Mouse (Mus musculus) heart, embryonic 14.5 days (tissue): ENCODE measurements around the gene Wdr83. TPM values are rescaled to one million over a fixed set of nuclear protein-coding genes. Genes with fewer than 3 reads are reported as not detected.

Experiments used
- ATAC-seq: fragments of 200-750 bp; cut with Nextera tagmentation; 2 replicates; pipeline ENCODE4 v1.8.0; 2017; ENCODE audit warnings: low read depth, moderate TSS enrichment; ENCODE audit not compliant: insufficient number of reproducible peaks, insufficient read depth, low FRiP score
- H3K27ac ChIP-seq, 2 experiments: fragments of 200-500 bp in 1 of 2; fragments of 300-500 bp in 1 of 2; sonication (generic) in 1 of 2; replicated peaks in 1 of 2; 2 replicates each; pipeline ENCODE4 v1.5.1; 2012 to 2014; ENCODE audit warnings: low read depth in 2 of 2, low read length in 2 of 2, control low read depth in 1 of 2, mild to moderate bottlenecking in 1 of 2, mixed read lengths in 1 of 2; ENCODE audit not compliant: control insufficient read depth in 1 of 2, insufficient read depth in 1 of 2
- H3K27me3 ChIP-seq: fragments of 300-500 bp; sonication (generic); 2 replicates; pipeline ENCODE4 v1.6.1; 2014; ENCODE audit warnings: mild to moderate bottlenecking, low read length, control low read depth; ENCODE audit not compliant: control insufficient read depth, insufficient read depth
- H3K36me3 ChIP-seq: fragments of 300-500 bp; sonication (generic); 2 replicates; pipeline ENCODE4 v1.6.1; 2014; ENCODE audit warnings: mild to moderate bottlenecking, control low read depth, low read length, mixed read lengths; ENCODE audit not compliant: control insufficient read depth, insufficient read depth
- H3K4me1 ChIP-seq, 2 experiments: fragments of 200-500 bp in 1 of 2; fragments of 300-500 bp in 1 of 2; sonication (generic) in 1 of 2; 2 replicates each; pipeline ENCODE4 v1.6.1; 2012 to 2014; ENCODE audit warnings: low read length in 2 of 2, control low read depth in 1 of 2, mixed read lengths in 1 of 2; ENCODE audit not compliant: control insufficient read depth in 2 of 2, insufficient read depth in 2 of 2
- H3K4me2 ChIP-seq: fragments of 300-500 bp; sonication (generic); 2 replicates; pipeline ENCODE4 v1.6.1; 2014; ENCODE audit warnings: mild to moderate bottlenecking, low read length
- H3K4me3 ChIP-seq, 2 experiments: fragments of 200-500 bp in 1 of 2; fragments of 300-500 bp in 1 of 2; sonication (generic) in 1 of 2; 2 replicates each; pipeline ENCODE4 v1.5.1; 2012 to 2014; ENCODE audit warnings: low read length in 2 of 2, mild to moderate bottlenecking in 2 of 2, control low read depth in 1 of 2, low read depth in 1 of 2, moderate library complexity in 1 of 2; ENCODE audit not compliant: control insufficient read depth in 1 of 2, insufficient read depth in 1 of 2
- H3K9ac ChIP-seq: fragments of 300-500 bp; sonication (generic); 2 replicates; pipeline ENCODE4 v1.6.1; 2014; ENCODE audit warnings: mild to moderate bottlenecking, low read length
- H3K9me3 ChIP-seq: fragments of 300-500 bp; sonication (generic); 2 replicates; pipeline ENCODE4 v1.6.1; 2016; ENCODE audit warnings: low read length, control low read depth; ENCODE audit not compliant: control insufficient read depth
- WGBS: fragments of 180-500 bp; shearing (Covaris S2); extraction: QIAGEN DNeasy Blood & Tissue Kit; methylation state at CpG from one replicate; pipeline ENCODE4 v1.1.7; 2014; 5-methylcytosine and 5-hydroxymethylcytosine counted together
- polyA plus RNA-seq: library from polyadenylated mRNA; unstranded; fragments of >200 nt; fragmentation: Nextera tagmentation; extraction: Ambion mirVana; gene quantifications from 2 replicates; pipeline ENCODE4 v1.2.1, GENCODE M21; 2014

The Wdr83 gene
- polyA plus RNA-seq, 1 experiment from 2014 or later, result 43.0 TPM

- H3K4me3 ChIP-seq, result peak overlapping the region in 1 of 2 experiments; percentile 95; a peak in 3 of 4 replicates
- 0 out of 2 replicates have a peak overlapping the region, but pooled peaks have one; percentile 92 for H3K9ac ChIP-seq
- WGBS, result 84% methylated on average over 5 of the region's 5 CpGs
- H3K27ac ChIP-seq, result peak overlapping the region; percentile 25 to 90; a peak in 3 of 4 replicates
- H3K9me3 ChIP-seq, result no peaks in the 10 kb centered on the region
- peaks cover 5 to 8% of the 10 kb centered on the region in 2 experiments for H3K4me1 ChIP-seq
- H3K27me3 ChIP-seq, result no peaks in the 10 kb centered on the region
- ATAC-seq, result no peak
- H3K36me3 ChIP-seq, result peaks cover 39% of the 10 kb centered on the region
- H3K4me2 ChIP-seq, result peak overlapping the region; percentile 86
These were observed 10.1 kb downstream of the Wdr83 start for GRCm38 (mm10) chr8:85071041-85071440.

DNA sequence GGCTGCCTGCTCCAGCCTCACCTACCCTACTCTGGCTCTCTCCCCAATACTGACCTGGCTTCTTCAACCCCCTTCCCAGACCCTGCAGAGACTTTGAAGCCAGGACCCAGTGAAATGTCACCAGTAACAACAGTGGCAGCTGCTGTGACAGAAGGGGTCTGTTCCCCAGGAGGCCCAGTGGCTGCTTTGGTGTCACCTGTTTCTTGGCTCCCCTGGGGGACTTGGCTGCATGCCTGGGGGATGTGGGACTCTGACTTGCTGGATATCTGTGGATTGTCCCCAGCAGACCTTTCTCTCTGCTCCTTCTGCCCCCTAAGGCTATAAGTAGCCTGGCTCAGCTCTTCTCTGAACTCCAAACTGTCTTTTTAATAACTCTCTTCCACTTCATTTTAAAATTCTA lies 13.1 kb downstream of the Wdr83 start, which contains the start of gene Gm5741:
Gene Gm5741 (minus strand): TSS at position 1 of the 400 bp plus-strand sequence.
- Histone ChIP-seq H3K4me1 (peaks cover 5 to 8% of the 10 kb centered on the region in 2 experiments), H3K9ac (no peak within 1 kb of the TSS), H3K9me3 (no peaks in the 10 kb centered on the region), H3K4me3 (no peak within 1 kb of the TSS), H3K27me3 (no peaks in the 10 kb centered on the region), H3K36me3 (peaks cover 16% of the 10 kb centered on the region), H3K27ac (no peak within 1 kb of the TSS), H3K4me2 (no peak within 1 kb of the TSS)
- no peak for ATAC-seq

DNA sequence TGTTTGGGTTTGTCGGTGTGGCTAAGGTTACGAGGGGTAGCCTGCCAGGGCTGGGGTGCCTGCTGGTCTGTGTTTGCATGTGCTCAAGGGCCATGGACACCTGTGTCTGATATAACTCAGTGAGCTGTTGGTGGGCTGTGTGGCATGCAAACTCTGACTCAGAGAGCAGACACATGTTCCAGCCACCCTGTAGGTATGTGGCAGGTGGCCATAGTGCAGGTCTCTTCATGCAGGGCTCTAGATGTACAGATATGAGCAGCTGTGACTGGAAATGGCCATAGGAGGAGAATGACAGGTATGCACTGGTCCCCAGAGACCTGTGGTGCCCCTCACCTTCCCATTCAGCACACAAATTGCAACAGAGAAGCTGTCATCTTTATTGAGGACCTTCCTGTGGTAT lies 14.0 kb downstream of the Wdr83 start:
- H3K9me3 ChIP-seq, result no peaks in the 10 kb centered on the region
- H3K27me3 ChIP-seq, result no peaks in the 10 kb centered on the region
- no peak overlapping the region for H3K4me3 ChIP-seq
- no peak overlapping the region for H3K27ac ChIP-seq
- H3K9ac ChIP-seq, result no peak overlapping the region
- ATAC-seq, result no peak
- H3K36me3 ChIP-seq, result peaks cover 21% of the 10 kb centered on the region
- H3K4me2 ChIP-seq, result no peak overlapping the region
- WGBS, result 94% methylated on average over 2 of the region's 2 CpGs
- H3K4me1 ChIP-seq, result peaks cover under 1 to 2% of the 10 kb centered on the region in 2 experiments; a peak in 3 of 4 replicates

DNA sequence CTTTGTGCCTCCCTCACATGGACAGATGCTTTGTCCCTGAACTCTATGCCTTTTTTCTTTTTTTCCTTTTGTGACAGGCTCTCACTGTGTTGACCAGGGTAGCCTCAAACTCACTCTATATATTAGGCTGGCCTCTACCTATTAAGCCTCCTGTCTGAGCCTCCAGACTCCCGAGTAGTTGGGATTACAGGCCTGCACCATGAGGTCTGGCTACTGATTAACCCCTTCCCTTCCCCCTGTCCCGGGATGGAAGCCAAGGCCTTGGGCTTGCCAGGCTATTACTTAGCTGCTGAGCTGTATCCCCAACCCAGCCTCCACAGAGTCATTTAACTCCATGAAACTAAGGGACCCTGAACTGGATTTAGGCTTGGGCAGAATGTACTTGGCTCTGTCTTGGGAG lies 15.9 kb downstream of the Wdr83 start:
- Histone ChIP-seq H3K9ac (no peak overlapping the region), H3K27me3 (no peaks in the 10 kb centered on the region), H3K4me3 (no peak overlapping the region), H3K36me3 (peaks cover 22% of the 10 kb centered on the region), H3K4me1 (peaks cover 3 to 7% of the 10 kb centered on the region in 2 experiments; a peak in 3 of 4 replicates), H3K4me2 (no peak overlapping the region), H3K9me3 (no peaks in the 10 kb centered on the region), H3K27ac (no peak overlapping the region)
- no peak for ATAC-seq
- 35% methylated on average over 2 of the region's 2 CpGs for WGBS

GRCm38 (mm10) chr8:85062603-85063002 lies 18.5 kb downstream of the Wdr83 start:
- ATAC-seq, result no peak
- 94% methylated on average over 4 of the region's 4 CpGs for WGBS
- H3K27me3 ChIP-seq, result no peaks in the 10 kb centered on the region

DNA sequence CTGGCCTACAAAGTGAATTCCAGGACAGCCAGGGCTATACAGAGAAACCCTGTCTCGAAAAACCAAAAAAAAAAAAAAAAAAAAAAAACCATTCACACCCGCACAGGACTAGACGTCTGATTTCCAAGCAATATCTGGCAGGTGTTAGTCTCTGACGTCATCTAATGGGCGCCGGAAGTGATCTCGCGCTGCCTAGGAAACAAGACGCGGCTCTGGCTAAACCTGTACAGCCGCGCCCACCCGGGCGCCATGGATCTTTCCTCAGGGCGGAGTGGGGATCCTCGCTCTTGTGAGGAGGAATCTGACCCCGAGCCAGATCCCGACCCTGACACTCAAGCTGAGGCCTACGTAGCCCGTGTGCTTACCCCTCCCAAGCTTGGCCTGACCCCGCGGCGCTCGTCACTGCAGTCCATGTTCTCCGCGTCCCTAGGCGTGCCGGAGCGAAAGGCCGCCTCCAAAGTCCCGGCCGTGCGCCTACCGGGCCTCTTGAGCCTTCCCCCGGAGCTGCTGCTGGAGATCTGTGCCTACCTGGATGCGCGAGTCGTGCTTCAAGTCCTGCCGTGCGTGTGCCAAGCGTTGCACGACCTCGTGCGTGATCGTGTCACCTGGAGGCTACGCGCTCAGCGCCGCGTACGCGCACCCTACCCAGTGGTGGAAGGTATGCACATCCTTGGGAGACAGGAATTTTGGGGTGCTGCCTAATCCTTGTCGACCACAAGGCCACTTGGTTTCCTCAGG lies 21.1 kb downstream of the Wdr83 start, which contains the start of gene Fbxw9:
Gene Fbxw9 (plus strand): TSS at position 177 of the 738 bp plus-strand sequence.
- peak within 1 kb of the TSS; percentile 80 for H3K9ac ChIP-seq
- no peaks in the 10 kb centered on the region for H3K9me3 ChIP-seq
- WGBS, result under 1% methylated on average over 52 of the region's 53 CpGs
- peak within 1 kb of the TSS; percentile 90 for H3K4me2 ChIP-seq
- H3K4me3 ChIP-seq, result peak within 1 kb of the TSS; percentile 76 to 79
- H3K27ac ChIP-seq, result no peak within 1 kb of the TSS
- peak; percentile 78 for ATAC-seq
- H3K27me3 ChIP-seq, result no peaks in the 10 kb centered on the region
- H3K36me3 ChIP-seq, result peaks cover 26% of the 10 kb centered on the region
- peaks cover 3 to 7% of the 10 kb centered on the region in 2 experiments; a peak in 3 of 4 replicates for H3K4me1 ChIP-seq

More at GRCm38 (mm10) chr8:85062603-85063002, 18.5 kb downstream of the Wdr83 start:
- Histone ChIP-seq H3K4me1 (peaks cover 3 to 7% of the 10 kb centered on the region in 2 experiments; a peak in 3 of 4 replicates), H3K4me2 (no peak overlapping the region), H3K4me3 (no peak overlapping the region), H3K9me3 (no peaks in the 10 kb centered on the region), H3K9ac (no peak overlapping the region), H3K36me3 (peaks cover 22% of the 10 kb centered on the region), H3K27ac (no peak overlapping the region)

DNA sequence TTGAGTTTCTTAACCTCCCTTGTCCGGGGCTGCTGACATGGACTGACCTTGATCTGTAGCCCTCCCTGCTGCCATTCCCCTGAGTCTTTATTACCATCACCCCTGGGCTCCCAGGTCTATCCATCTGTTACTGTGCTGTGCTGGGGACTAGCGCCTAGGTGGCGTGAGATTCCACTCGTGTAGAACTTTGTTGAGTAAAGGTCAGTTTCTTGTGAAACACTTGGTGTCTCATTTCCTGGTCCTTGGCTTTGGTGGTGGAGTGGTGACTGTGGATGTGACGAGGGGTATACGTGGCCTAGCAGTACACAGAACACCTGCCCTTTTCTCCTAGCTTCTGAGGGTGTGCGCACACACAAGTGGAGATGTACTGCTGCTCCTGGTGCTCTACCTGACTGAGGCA lies 23.7 kb downstream of the Wdr83 start:
- no peak overlapping the region for H3K27ac ChIP-seq
- H3K4me1 ChIP-seq, result peaks cover 3 to 7% of the 10 kb centered on the region in 2 experiments; a peak in 3 of 4 replicates
- H3K4me3 ChIP-seq, result no peak overlapping the region
- H3K36me3 ChIP-seq, result peaks cover 50% of the 10 kb centered on the region
- no peak overlapping the region for H3K9ac ChIP-seq
- no peak for ATAC-seq
- WGBS, result 85% methylated on average over 7 of the region's 7 CpGs
- H3K9me3 ChIP-seq, result no peaks in the 10 kb centered on the region
- no peaks in the 10 kb centered on the region for H3K27me3 ChIP-seq
- H3K4me2 ChIP-seq, result no peak overlapping the region
